Mouse (Mus musculus) bone marrow macrophage, adult 2 months (primary cell): ENCODE results near the gene Gm4981. TPM values are rescaled to one million over a fixed set of nuclear protein-coding genes. Genes with fewer than 3 reads are reported as not detected.
"Not testable (repeated sequence)": the region's sequence is repeated elsewhere in the genome, so short reads cannot be mapped to it uniquely, and the experiment has no call there.

Experiments
- H3K27ac ChIP-seq: 2 replicates; pipeline ENCODE4 v1.5.1; 2012; ENCODE audit warnings: low read depth, low read length; ENCODE audit not compliant: insufficient read depth
- H3K4me1 ChIP-seq: 2 replicates; pipeline ENCODE4 v1.6.1; 2012; ENCODE audit warnings: low read length; ENCODE audit not compliant: control insufficient read depth, insufficient read depth
- H3K4me3 ChIP-seq: 2 replicates; pipeline ENCODE4 v1.5.1; 2012; ENCODE audit warnings: mild to moderate bottlenecking, low read length, moderate library complexity; ENCODE audit not compliant: insufficient read depth
- CTCF ChIP-seq: IDR thresholded peaks from 2 replicates; pipeline ENCODE4 v1.5.1; 2012; ENCODE audit warnings: low read depth, mild to moderate bottlenecking, low read length, moderate library complexity
- POLR2A ChIP-seq: IDR thresholded peaks from 2 replicates; pipeline ENCODE4 v1.6.1; 2012; ENCODE audit warnings: mild to moderate bottlenecking, low read depth, low read length, borderline replicate concordance
- polyA plus RNA-seq: library from polyadenylated mRNA; stranded (reverse); fragments of >200 nt; gene quantifications from 2 replicates; pipeline ENCODE4 v1.2.4, GENCODE M21; 2012; ENCODE audit not compliant: missing spikeins, insufficient read depth, insufficient read length

Gene Gm4981
- not detected in 2 replicates for polyA plus RNA-seq

DNA sequence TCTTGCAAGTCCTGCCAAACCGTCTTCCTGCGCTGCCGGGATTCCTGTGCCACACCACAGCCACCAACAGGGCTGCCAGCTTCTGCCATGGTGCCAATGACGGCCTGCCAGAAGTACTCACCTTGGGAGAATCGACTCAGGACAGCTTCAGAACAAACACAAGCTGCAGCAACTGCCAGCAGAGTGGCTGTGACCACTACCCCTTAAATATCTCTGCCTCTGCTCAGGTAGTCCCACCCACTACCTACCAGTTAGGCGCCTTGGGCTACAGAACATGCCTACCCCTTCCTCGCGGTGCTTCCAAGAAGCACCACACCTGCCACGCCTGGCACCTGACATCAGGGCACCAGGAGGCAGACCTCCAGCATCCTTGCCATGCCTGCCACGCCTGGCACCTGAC, at the start of gene Gm4981:
TSS of gene Gm4981 (minus strand) at position 89 of the 400 bp plus-strand sequence.
- H3K4me3 ChIP-seq = no peak within 1 kb of the TSS
- H3K4me1 ChIP-seq = no peaks in the 10 kb centered on the region
- H3K27ac ChIP-seq = no peak within 1 kb of the TSS
- TF ChIP-seq POLR2A (no peak), CTCF (no peak)

DNA sequence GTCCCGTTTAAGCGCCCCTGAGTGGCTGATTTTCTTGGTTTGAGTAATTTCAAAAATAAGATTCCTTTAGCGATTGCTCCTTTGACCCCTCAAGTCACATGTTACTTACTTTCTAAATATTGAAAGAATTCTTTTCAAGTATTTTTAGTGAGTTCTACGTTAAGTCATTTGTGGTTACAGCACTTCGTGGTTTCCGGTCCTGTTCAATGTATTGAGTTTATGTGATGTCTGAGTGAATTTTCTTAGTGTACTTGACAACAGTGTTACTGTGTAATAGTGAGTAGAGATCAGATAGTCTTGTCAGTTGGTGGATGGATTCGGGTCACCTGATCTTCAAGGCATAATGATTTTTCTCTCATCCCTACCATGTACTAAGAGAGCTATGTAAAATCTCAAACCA, 45.7 kb upstream of the Gm4981 start:
- H3K27ac ChIP-seq = no peak overlapping the region
- H3K4me3 ChIP-seq = no peak overlapping the region
- H3K4me1 ChIP-seq = no peaks in the 10 kb centered on the region
- TF ChIP-seq CTCF = no peak

DNA sequence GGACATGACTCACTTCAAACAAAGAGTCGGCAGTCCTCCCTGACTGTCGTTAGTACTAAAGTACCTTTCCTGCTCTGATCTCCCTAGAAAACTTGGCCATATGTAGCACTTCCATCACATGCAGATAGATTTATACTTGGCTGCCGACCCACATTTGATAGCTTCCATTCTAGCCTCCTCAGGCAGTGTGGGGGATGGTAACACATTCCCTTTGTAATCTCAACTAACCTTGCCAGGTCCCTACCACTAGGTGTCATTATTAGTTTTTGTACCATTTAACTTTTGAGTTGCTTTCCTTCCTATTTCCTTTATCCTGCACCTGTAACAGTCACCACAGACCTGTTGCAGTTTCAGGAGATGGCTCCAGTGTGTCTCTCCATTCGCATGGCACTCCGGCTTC, 22.0 kb upstream of the Gm4981 start:
- TF ChIP-seq POLR2A = no peak
- TF ChIP-seq CTCF = no peak
- H3K4me1 ChIP-seq = 0 out of 2 replicates have a peak, but pooled peaks cover 2% of the 10 kb centered on the region
- H3K4me3 ChIP-seq = no peak overlapping the region
- no peak overlapping the region for H3K27ac ChIP-seq

DNA sequence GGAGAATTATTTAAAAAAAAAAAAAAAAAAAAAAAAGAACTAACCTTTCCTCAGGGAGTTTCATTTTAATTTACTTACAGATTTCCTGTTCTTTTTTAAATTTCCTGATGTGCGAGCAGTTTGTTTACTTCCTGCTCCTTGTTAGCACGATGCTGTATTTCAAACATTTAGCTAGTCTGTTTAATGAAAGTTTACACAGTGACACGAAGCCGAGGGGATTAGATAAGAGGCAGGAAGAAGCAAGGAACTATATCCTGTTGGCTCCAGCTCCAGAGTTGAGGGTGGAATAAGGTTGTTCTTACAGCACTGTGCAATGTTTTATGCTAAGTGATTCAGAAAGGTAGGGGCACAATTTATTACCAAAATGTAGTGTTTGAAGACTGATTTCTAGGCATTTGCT, 19.5 kb upstream of the Gm4981 start:
- Histone ChIP-seq H3K4me3 (peak overlapping the region; percentile 97), H3K27ac (no peak overlapping the region), H3K4me1 (0 out of 2 replicates have a peak, but pooled peaks cover 2% of the 10 kb centered on the region)
- TF ChIP-seq POLR2A = no peak
- TF ChIP-seq CTCF = no peak

DNA sequence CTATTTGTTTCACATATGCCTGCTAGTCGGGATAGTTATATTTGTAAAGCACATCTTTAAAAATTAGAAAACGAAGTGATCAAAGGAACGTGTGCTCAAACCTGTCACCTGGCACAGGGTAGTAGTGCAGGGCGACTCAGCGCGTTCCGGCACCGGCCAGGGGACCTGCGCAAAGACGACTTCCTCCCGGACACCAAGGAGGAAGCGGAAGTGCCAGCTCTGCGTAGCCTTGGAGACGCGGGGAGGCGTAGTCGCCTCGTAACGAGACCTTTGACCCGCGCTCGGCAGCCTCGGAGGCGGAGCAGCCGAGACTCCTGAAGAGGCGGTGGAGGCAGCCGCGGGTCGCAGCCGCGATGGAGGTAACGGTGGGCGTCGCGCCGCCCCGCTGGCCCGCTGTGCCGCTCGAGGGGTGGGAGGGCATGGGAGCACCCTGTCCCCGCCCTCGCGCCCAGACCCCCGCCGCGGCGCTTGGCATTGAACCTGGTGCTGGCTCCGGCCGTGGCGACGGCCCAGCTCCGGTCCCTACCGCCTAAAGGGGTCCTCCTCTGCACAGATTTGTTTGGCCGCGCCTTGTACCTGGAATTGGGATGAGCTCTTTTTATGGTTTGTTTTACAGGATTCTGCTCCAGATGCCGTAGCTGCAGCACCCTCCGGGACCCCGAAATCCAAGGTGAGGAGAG, 18.9 kb upstream of the Gm4981 start, which contains the start of gene Gcc2:
TSS of gene Gcc2 (plus strand) at position 285 of the 680 bp plus-strand sequence.
- Histone ChIP-seq H3K4me3 (peak within 1 kb of the TSS; percentile 97), H3K27ac (peak within 1 kb of the TSS; percentile 15; the same call in 1 of the 2 replicates), H3K4me1 (0 out of 2 replicates have a peak, but pooled peaks cover 2% of the 10 kb centered on the region)
- TF ChIP-seq POLR2A (no peak), CTCF (no peak)

DNA sequence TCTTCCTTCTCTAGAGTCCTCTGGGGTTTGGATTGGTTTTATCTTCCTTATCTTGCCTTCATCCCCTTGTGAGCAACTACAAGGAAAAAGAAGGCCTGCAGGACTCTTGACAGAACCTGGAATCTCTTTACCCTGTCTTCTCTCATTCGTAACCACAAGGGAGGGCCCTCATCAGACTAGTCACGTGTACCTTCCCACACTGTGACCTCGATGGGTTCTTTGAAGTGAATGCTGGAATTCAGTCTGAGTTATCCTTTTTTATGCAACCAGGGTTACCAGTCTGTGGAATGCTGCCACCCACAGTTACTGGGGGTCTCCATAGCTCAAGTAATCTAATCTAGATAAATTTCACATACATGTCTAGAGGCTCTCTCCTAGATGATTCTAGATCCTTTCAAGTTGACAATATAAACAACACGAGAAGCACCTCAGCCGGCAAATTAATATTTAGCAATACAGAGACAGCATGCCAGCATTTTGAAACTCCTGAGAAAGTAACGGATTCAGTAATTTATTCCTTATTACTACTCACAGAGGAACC, 18.2 kb upstream of the Gm4981 start:
- H3K27ac ChIP-seq = no peak overlapping the region
- TF ChIP-seq CTCF = no peak
- no peak for TF ChIP-seq POLR2A

DNA sequence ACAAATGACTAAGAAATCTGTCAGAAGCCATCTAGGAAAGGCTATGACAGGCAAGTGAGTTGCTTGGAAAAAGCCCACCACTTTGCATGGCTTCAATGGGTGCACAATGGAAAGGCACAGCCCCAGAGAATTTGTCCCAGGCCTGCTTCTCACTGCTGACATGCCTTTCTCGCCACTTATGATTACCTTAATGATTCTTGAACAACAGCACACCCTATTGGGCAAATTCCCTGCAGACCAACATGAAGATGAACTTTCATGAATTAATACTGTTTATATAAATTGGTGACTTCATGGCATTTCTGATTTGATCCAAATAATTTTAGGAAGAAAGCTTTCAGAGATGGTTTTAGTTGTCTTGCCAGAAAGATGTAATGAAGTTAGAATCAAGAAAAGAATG, 13.0 kb upstream of the Gm4981 start:
- H3K27ac ChIP-seq = no peak overlapping the region
- no peak overlapping the region for H3K4me3 ChIP-seq
- TF ChIP-seq POLR2A (no peak), CTCF (no peak)
- H3K4me1 ChIP-seq = 0 out of 2 replicates have a peak, but pooled peaks cover 2% of the 10 kb centered on the region

More for the DNA sequence above, 18.2 kb upstream of the Gm4981 start:
- 0 out of 2 replicates have a peak, but pooled peaks cover 2% of the 10 kb centered on the region for H3K4me1 ChIP-seq
- peak overlapping the region; percentile 97 for H3K4me3 ChIP-seq

DNA sequence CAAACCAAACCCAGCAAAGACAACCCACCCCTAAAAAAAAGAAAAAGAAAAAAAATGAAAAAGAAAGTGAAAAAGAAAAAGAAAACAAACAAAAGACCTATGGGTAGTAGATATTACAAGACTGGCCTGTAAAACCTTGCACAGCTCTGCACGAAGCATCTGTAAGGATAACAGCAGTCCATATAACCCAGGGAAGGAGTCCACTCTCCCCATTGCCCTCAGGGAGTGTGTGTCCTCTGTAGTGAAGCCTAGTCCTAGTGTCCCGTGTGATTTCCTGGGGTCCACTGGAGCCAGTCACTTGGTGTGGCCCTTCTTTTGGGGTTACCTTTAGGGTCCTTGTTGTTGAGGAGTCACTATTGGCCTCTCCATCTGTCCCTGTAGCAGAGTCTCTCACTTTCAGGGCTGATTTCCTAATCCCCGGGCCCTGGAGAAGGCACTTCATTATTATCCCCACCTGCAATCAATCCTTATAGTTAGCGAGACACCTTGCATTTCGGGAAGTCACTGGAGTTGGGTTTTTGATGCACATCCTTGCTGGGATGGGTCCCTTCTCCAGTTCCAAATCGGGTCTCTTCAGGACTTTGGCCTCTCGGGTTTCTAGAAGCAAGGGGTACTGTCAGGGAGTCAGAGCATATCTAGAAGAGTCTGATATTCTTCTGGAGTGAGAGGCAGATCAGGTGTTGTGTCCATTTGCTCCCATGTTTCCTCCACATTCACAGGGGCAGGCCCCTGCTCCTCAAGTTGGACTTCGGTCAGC, 2.7 kb upstream of the Gm4981 start:
- H3K4me1 ChIP-seq, H3K4me3 ChIP-seq, H3K27ac ChIP-seq: not testable (repeated sequence)

DNA sequence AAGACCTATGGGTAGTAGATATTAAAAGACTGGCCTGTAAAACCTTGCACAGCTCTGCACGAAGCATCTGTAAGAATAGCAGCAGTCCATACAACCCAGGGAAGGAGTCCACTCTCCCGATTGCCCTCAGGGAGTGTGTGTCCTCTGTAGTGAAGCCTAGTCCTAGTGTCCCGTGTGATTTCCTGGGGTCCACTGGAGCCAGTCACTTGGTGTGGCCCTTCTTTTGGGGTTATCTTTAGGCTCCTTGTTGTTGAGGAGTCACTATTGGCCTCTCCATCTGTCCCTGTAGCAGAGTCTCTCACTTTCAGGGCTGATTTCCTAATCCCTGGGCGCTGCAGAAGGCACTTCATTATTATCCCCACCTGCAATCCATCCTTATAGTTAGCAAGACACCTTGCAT, 1.5 kb downstream of the Gm4981 start:
- not testable (repeated sequence) for H3K4me3 ChIP-seq, H3K4me1 ChIP-seq, H3K27ac ChIP-seq

DNA sequence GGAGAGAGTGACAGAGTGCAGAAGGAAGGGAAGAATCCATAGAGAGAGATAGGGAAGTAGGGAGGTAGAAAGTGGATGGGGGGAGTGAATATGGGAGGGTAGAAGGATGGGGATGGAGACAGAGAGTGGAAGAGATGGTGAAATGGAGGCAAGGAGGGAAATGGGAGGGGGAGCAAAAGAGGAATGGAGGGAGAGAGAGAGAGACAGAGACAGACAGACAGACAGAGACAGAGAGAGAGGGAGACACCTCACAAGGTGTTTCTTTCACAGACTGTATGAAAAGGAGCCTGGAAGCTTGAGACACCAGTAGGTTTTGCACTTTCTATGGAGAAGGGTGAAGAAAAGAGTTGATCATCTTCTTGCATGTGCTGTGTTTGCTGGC, 2.8 kb downstream of the Gm4981 start:
- H3K4me3 ChIP-seq, H3K4me1 ChIP-seq, H3K27ac ChIP-seq: not testable (repeated sequence)

DNA sequence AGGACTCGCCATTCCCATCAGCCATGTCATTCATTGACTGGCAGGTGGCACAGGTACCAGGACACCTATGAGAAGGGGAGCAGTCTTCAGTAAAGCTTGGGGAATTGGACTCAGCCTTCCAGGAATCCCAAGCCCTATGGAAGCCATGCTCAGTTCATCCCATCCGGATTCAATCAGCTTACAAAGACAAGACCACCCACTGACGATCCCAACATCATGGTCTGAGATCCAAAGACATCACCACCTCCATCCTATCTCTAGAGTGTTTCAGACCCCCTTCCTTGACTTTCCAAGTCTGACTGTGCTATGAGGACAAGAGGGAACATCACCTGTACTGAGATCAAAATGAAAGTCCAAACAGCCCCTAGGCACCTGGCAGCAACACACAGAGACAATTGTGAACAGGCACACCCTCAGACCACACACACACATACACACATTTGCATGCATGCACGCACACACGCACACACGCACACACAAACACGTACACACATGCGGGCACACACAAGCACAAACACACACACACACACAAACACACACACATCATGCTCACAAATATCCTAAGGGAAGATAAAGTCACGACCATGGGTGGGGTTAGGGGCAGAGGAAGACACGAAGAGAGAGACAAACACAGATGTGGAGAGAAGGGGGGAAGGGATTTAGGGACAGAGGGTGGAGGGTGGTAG, 3.3 kb downstream of the Gm4981 start:
- H3K4me1 ChIP-seq, H3K27ac ChIP-seq, H3K4me3 ChIP-seq: not testable (repeated sequence)

DNA sequence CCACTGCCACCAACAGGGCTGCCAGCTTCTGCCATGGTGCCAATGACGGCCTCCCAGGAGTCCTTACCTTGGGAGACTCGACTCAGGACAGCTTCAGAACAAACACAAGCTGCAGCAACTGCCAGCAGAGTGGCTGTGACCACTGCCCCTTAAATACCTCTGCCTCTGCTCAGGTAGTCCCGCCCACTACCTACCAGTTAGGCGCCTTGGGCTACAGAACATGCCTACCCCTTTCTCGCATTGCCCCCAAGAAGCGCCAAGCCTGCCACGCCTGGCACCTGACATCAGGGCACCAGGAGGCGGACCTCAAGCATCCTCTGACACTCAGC, 3.9 kb downstream of the Gm4981 start, which contains the start of gene Duxf3:
TSS of gene Duxf3 (minus strand) at position 35 of the 329 bp plus-strand sequence.
- not testable (repeated sequence) for H3K27ac ChIP-seq, H3K4me1 ChIP-seq, H3K4me3 ChIP-seq
